Mouse (Mus musculus) spleen, embryonic (tissue): ENCODE results near the gene Lhpp.

Source experiments
- CTCF ChIA-PET: fragments of 350-600 bp; sonication (Branson Sonifier 250); formaldehyde crosslinking; loops from one replicate; lab custom pipeline; 2022; lab: Charles Lee

Lhpp gene

DNA sequence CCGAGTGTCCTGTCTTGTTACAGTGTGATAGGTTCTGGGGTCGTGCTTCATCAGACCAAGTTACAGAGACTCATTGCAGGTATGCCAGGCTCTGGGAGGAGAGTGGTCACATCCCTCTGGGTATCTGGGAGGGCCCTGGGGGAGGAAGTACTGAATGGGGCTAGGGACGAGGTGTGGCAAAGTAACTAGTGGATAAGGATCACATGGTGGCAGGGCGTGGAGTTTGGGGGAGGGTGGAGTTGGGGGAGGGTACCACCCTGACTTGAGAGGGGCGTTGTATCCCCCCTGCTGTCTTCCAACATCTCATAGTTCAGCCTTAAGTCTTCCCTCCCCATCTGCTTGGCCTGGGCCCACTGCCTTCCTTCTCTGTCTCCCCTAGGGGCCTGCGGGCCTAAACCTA, 69.1 kb downstream of the Lhpp start:
- CTCF ChIA-PET, result no interaction called here

DNA sequence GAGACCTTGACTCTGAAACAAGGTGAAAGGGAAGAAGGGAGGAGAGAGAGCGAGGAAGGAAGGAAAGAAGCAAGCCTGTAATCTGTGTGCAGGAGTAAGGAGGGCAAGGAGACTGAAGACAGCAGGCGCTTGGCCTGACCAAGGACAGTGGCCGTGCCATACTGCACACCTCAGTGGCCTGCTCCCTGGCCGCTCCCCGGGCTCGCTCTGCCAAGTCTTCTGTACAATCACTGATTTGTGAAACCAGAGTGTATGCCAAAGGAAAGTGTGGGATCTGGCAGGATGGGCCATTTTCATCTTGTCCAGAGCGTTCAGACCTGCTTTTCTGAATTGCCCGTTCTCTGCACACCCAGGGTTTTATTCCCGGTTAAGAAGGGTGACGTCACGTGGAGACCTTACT, 70.9 kb downstream of the Lhpp start:
- CTCF ChIA-PET, result no interaction called here

DNA sequence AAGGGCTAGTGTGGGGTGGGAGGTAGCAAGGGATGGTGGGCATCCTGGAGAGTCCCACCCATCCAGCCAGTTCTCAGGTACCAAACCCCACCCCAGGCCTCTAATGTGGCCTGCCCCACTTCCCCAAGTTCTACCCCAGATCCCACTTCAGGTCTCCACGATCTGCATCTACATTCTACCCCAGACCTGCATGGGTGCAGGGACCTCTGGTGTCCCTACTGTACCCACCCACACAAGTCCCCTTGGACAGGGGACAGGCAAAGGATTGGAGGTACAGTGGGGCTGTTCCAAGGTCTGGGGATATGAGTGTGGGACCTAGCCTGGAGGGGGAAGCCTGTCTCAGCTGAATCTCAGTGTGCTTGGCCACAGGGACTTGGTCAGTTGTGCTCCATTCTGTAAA, 71.4 kb downstream of the Lhpp start:
- CTCF ChIA-PET, result interaction anchor here (1.1 kb wide), 1 partner anchor 14 kb away, joined by 3 read pairs; no protein-coding TSS in a partner anchor

DNA sequence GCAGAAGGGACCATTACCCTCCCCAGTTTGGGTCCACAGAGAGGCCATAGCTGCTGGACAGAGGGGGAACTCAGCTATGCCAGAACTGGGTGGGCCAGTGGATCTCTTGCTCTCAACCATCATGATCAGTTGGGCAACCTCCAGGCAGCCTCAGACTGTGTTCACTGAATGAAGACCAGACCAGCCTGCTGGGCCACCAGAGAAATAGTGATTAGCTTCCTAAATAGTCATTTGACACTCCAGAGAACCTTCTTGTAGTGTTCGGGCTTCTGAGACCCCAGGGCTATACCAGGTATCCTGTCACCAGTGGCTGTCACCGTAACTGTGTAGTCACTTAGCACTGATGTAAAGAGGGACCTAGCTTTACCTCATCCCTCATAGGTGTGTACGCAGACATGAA, 71.9 kb downstream of the Lhpp start:
- CTCF ChIA-PET, result interaction anchor here (1.1 kb wide), 1 partner anchor 14 kb away, joined by 3 read pairs; no protein-coding TSS in a partner anchor

DNA sequence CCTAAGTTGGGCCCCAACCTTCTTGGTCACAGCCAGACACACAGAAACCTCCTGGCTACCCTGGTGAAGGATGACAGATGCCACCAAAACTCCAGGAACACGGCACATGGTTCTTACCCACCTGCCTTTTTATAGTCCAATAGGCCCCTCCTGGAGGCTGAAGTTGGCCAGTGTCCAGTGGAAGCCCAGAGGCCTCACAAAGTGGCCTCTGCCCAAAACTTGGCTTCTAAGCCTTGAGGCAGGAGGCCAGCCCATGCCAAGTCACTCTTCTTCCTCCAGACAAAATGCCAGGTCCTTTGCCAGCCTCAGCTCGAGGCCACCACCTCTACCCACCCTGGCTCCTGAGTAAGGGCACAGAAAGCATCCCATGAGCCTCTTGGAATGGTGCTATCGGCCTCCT, 72.5 kb downstream of the Lhpp start:
- CTCF ChIA-PET, result interaction anchor here (1.1 kb wide), 1 partner anchor 15 kb away, joined by 3 read pairs; no protein-coding TSS in a partner anchor

DNA sequence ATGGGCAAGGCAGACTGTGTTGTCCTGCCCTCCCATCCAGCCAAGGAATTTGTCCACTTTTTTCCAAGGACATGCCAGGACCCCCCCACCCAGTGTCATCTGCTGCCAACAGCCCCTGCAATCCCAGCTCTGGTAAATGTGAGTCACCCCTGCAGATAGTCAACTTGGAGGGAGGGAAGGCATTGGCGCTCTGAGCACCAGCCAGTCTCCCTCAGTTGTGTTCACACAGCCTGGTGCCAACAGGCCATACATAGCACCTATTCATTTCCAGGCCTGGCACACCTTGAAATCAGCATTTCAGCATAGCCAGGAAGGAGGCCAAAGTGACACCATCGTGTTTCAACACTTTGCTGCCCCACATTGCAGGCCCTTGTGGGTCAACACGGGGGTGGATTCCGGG, 73.5 kb downstream of the Lhpp start:
- CTCF ChIA-PET, result no interaction called here

DNA sequence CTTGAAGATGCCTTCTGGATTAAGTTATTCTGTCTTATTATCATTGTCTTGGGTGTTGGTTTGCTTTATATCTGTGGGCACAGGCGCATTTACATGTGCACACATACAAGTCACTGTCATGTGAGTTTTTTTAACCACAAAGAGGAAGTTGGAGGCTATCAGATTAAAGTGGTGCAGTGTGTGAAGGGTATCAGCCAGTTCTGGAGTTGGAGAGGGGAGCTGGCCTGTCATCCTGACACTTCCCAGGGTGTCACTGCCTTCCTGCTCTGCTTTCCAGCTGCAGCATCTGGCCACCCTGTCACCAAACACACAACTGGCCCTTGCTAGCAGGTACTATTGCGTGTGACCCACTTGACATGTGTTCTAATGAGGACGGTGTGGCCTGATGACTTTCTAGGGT, 76.1 kb downstream of the Lhpp start:
- CTCF ChIA-PET, result no interaction called here

DNA sequence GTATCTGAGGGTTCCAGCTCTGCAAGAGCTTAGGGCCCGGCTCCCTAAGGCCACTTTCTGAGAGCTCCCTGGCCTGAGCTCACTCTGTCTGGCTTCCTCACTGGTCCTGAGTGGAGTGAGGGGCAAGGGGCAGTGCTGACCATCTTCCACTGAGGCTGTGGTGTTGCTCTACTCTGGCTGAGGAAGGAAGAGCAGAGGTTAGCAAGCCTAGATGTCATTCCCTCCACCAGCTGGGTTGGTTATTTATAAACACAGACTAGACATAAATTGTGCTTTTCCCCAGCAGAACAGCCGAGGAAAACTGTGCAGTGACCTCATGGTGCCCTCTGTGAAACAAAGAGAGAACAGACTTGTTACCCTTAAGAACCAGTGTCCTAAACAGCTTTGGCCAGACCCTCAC, 77.5 kb downstream of the Lhpp start:
- CTCF ChIA-PET, result no interaction called here

DNA sequence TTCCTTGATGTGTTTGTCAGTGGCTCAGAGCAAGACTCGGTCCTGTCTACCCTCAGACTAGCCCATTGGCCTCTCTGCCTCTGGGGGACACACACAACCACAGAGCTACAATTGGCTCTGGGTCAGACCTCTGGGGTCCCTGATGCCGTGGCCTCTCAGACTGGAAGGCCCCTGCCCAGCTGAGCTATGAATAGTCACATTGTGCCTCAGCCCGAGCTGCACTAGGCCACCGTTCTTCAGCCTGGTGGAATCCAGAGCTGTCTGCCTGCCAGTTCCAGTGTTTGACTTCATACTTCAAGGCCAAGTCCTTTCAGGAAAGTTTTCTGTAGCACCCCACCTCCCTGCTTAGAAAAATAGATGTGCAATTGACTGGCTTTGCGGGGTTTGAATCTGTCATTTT, 78.3 kb downstream of the Lhpp start:
- CTCF ChIA-PET, result no interaction called here

DNA sequence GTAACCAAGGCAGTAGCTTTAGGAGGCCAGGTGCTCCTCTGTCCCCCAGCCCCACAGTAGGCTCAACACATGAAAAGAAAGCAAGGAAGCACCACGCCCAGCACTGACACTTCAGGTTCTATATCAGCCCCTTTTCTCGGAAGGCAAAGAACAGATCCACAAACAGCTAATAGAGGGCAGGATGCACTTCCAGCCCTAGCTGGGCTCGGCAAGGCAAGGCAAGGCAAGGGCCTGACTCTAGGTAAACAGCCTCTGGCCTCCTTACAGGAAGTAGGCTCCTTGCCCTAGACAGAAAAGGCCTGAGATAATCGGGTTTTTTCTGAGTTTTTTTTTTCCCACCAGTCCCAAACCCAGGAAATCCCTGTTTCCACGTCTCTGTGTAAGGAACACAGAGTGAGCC, 79.3 kb downstream of the Lhpp start:
- CTCF ChIA-PET, result no interaction called here

DNA sequence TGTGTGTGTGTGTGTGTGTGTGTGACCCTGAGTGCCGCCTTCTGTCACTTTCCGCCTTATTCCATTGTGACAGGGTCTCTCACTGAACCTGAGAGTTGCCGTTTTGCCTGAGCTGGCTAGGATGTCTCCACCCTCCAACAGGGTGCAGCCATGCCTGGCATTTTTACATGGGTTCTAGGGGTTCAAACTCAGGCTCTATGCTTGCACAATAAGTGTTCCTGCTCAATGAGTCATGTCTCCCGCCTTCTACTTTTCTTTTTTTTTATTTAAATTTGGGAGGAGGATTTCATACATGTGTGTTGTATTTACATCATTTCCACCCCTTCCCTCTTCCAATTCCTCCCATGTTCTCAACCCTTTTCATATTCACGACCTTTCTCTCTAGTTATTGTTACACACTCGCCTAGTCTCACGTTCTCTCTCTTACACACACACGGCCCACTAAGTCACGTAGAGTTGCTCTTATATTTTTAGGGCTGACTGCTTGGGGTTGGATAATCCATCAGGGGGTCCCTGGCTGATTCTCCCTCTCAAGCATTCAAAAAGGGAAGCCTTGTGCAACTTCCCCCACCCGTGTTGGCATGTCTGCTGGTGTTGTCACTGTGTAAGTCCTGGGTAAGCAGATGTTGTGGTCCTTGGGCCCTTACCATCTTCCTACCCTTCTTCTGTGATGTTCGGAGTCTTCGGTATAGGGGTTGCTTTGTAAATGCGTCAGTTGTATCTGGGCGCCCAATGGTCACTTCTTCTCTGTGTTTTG, 80.5 kb downstream of the Lhpp start:
- CTCF ChIA-PET, result no interaction called here

DNA sequence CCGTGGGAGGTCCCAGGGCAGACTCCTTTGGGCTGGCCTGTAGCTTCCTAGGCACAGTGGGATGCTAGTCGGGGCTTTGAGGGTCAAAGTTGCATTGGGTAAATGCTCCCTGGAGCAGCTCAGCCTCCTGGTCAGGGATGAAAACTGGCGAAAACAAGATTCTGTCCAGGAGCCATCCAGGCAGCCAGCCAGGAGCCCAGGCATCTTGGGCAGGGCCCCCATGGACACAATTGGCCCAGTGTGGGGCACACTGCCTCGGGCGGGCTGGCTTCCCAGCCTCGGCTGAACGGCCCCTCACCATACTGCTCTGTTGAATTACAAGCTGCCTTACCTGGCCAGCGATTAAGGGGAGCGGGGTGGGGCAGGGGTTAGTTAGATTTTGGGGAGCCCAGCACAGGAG, 82.3 kb downstream of the Lhpp start:
- CTCF ChIA-PET, result no interaction called here

DNA sequence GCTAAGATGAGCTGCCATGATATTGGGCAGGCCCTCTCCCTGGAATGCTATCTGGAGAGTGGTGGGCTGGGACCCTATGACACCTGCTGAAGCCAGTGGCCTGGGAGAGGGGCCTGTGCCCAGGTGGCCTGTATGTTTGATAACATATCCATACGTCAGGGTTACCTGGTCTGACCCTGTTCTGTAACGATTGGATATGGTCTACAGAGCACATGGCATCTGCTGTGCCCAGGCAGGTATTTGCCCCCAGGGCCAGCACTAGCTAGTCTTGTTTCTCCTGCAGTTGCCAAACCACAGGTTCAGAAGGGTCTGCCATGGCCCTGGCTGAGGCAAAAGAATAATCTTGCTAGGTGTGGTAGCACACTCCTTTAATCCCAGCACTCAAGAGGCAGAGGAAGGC, 83.1 kb downstream of the Lhpp start:
- CTCF ChIA-PET, result no interaction called here

DNA sequence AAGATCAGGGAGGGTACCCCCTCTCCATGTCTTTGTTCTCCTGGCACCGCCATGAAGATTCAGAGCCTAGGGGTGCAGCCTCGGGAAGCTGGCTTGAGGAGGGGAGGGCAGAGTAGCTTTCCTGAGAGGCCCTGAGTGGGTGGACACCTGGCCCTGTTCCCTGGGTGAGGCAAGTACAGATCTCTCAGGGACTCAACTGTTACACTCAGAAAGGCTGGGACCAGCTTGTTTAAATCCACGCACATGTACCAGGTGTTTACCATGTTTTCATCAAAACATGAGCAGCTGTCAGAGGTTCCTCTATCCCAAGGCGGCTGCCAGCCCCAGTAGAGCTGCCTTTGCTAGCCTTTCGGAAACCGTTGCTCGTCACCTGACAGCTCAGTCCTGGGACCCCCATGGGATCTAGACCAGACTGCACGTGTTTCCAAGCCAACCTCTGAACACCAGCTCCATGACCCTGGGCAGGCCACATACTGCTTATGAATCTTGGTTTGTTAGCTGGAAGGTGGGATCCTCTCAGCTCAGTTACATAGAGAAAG, 86.9 kb downstream of the Lhpp start:
- CTCF ChIA-PET, result interaction anchor here (1.1 kb wide), 1 partner anchor 23 kb away, joined by 3 read pairs; no protein-coding TSS in a partner anchor

DNA sequence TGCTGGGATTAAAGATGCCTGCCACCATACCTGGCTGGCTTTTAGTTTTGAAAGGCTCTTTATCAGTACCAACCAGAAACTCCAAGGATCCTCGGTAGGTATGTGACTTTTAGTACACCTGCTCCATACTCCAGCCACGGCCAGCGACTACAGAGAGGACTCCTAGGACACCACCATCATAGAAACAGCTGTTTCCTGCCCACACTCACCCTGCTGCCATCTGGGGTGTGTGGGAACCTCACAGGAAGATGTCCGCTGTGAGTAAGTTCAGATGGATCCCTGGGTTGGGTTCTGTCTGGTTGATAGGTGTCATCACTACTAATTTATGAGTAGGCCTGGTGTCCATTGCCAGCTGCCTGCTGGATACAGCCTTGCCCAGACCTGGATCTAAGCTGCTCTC, 88.3 kb downstream of the Lhpp start:
- CTCF ChIA-PET, result interaction anchor here (0.9 kb wide), 1 partner anchor 37 kb away, joined by 3 read pairs; no protein-coding TSS in a partner anchor

DNA sequence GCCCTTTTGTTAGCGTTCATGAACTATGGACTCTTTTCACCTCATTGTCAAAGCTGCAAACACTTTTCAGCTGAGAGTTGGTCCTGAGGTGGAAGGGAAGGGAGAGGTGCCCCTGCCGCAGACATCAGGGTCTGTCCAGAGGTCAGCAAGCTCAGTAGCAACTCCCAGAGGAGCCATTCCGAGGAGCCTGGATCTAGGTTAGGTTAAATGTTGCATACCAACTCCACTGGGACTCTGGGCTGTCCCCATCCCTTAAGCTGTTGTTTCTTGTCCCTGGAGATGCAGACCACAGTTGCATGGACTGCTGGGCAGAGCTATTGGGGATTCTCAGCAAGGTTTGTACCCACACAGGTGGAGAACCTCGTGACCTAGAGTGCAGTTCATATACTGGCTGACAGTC, 88.7 kb downstream of the Lhpp start:
- CTCF ChIA-PET, result interaction anchor here (0.9 to 1.0 kb wide), 2 partner anchors 37 to 87 kb away, joined by 3 read pairs; no protein-coding TSS in a partner anchor

DNA sequence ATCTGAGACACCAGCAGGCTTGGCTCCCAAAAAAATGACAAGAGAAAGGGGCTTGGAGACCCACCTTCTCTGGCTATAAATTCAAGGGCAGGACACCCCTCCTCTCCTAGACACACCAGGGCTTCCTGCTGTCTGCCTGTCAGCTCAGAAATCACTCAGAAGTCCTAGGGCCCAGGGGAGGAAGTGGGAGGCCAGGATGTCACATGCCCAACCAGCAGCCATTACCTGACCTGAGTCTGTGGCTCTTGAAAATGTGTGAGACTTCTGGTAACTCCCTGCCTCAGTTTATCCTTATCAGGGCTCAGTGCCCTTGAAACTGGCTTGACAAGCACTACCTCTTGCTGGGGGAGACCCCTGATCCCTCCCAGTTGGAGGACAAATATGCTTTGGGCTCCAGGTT, 89.2 kb downstream of the Lhpp start:
- CTCF ChIA-PET, result interaction anchor here (0.6 to 1.0 kb wide), 2 partner anchors 54 to 87 kb away, joined by 3 to 4 read pairs; no protein-coding TSS in a partner anchor

DNA sequence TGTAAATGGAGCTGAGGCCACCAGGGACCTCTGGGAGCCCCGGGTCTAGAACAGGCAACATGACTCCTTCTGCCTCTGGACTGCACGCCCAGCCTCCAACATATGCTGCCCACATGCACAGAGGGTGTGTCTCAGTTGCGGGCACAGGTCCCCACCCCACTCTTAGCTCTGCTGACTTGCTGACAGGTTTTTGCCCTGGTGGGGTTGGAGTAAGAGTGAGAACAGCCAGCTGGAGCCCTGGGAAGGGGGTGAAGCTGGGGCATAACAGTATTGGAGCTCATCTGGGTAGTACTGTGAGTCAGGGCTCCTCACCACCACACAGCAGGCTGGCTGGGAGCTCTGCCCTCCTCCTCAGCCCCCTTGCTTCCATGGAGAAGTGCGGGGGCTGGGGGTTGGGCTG, 89.7 kb downstream of the Lhpp start:
- CTCF ChIA-PET, result interaction anchor here (0.6 to 1.0 kb wide), 2 partner anchors 54 to 86 kb away, joined by 3 to 4 read pairs; no protein-coding TSS in a partner anchor

DNA sequence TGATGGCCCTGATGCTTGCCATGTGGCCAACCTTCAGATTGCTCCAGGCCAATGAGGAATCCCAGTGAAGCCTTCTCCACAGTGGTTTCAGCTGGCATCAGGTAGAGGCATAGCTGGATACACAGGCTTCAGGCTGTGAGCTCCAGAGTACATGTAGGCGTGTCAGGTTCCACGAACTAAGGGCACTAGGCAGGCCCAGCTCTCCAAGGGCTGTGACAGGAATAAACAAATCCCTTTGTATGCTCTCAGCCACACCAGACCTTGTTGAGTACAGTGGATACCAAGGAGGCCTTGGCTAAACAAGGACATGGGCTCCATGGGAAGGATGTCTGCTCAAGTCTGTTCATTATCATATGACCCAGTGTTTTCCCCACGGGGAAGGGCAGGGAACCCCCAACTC, 91.0 kb downstream of the Lhpp start:
- CTCF ChIA-PET, result no interaction called here

DNA sequence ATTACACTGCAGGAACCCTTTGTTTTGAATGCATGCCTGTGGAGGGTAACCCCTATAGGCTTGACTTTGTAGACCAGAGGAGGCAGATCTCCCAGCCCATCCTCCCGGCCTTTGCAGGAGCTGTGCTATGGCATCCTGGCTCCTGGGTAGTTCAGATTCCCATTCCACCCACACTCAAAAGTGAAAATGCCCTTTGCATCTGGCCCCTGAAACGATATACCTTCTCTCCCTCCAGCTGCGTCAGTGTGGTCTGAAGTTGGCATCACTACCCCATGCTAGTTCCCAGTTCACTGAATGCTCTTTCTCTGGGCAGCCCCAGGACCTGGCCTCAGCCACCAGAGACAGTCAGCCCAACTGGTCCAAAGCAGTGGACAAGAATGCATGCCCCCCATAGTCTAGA, 91.6 kb downstream of the Lhpp start:
- CTCF ChIA-PET, result interaction anchor here (0.5 kb wide), 1 partner anchor 116 kb away, joined by 3 read pairs; no protein-coding TSS in a partner anchor

DNA sequence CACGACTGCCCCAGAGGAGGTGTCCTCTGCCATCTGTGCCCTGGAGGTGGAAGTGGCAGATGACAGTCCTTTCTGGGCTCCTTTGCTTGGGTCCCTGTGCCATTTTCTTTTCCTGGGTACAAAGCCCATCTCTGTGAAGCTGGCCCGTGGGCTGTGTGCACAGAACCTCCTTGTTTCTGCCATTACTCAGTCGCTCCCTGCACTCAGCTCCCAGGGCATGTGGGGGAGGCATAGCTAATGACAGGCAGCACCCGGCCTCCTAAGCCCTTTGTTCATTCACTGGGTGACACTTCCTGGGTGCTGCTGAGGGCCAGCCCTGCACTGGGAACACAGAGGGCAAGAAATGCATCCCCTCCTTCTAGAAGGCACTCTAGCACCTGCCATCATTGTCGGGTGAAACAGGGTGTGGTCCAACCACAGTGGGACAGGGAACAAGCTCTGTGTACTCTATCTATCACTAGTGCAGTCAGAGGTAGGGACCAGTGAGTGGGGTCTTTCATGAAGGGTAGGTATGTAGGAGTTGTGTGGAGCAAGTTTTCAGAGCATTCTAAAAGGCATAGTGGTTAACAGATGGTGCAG, 92.1 kb downstream of the Lhpp start:
- CTCF ChIA-PET, result interaction anchor here (0.5 kb wide), 1 partner anchor 115 kb away, joined by 3 read pairs; no protein-coding TSS in a partner anchor

DNA sequence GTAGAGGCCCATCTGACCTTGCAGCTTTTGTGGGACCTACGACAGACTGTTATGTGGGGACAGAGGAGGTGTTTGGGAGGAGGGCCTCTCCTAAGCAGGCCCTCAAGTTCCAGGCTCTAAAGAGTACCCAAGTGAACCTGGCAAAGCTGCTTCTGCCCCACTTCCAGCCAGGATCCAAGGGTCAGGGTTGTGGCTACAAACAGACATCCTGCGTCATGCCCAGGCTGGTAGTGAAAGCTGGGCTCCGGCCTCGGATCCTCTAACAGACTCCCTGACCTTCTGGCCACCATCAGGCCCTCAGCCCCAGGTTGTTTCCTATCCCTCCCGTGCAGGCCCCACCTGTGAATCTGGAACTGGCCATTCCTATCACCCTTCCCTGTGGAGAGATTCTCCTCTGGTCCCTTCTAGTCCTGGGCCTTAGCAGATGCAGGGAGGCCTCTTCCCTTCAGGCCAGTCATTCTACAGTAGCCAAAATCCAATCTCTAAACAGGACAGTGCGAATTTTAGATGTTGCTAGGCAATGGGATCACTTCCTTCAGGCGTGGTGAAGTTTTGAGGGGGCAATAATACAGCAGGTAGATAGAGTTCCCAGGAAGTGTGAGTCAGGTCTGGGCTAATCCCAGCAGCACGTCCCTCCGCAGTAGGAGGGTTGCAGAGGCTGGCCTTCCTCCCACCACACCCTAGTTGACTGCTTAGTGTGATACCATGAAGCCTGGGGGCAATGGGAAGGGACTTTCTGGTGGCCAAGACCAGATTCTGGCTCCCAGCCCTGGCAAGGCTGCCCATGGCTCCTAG, 93.3 kb downstream of the Lhpp start:
- CTCF ChIA-PET, result no interaction called here
